Mouse (Mus musculus) ES-E14 (cell line): ENCODE results near the gene Tgfbrap1.

Experiments
- HCFC1 ChIP-seq: IDR thresholded peaks from 2 replicates; pipeline ENCODE4 v1.6.1; 2012; ENCODE audit warnings: low read length, inconsistent platforms, borderline replicate concordance; ENCODE audit not compliant: insufficient read depth
- ZC3H11A ChIP-seq: IDR thresholded peaks from 2 replicates; pipeline ENCODE4 v1.6.1; 2012; ENCODE audit warnings: low read depth, mild to moderate bottlenecking, inconsistent platforms, low read length, borderline replicate concordance

DNA sequence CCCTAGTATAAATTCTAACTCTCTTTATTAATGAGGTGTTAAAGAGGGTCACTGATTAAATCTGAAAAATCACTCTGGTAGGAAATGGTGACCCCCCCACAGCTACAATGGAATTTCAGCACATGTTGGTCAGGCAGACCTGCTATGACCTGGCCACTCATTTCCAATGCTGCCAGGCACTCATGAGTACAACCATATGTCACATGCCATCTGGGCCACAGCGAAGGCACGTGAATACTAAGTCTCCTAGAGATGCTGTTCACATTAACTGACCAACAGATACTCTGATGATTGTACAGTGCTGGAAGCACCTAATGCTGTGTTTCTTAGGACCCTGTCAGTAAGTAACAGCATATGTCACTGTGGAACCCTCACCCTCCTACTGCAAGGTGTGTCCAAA is 23.6 kb downstream of the Tgfbrap1 start:
- TF ChIP-seq HCFC1: no peak
- no peak for TF ChIP-seq ZC3H11A
